Mouse (Mus musculus): Measurements from ENCODE around the gene Med7. TPM values are rescaled to one million over a fixed set of nuclear protein-coding genes. Genes with fewer than 3 reads are reported as not detected.
"Not testable (repeated sequence)": the region's sequence is repeated elsewhere in the genome, so short reads cannot be mapped to it uniquely, and the experiment has no call there.

The Med7 gene
- polyA plus RNA-seq, 1 experiment from 2014 or later, result 58.8 TPM

- WGBS, result 78% methylated on average over 1 of the region's 1 CpGs
- Histone ChIP-seq H3K9ac (ENCODE audit: low read depth, low read length) (no peak overlapping the region), H3K4me3 (ENCODE audit: low read depth, low read length) (no peak overlapping the region), H3K4me2 (ENCODE audit: low read length) (no peak overlapping the region), H3K27me3 (ENCODE audit: control insufficient read depth, insufficient read depth, low read depth, low read length) (no peaks in the 10 kb centered on the region), H3K36me3 (ENCODE audit: control insufficient read depth, insufficient read depth, low read length) (no peaks in the 10 kb centered on the region), H3K27ac (ENCODE audit: low read length) (no peak overlapping the region), H3K9me3 (replicated peaks; ENCODE audit: control insufficient read depth, low read length, poor library complexity, severe bottlenecking) (no peaks in the 10 kb centered on the region), H3K4me1 (ENCODE audit: control insufficient read depth, insufficient read depth, low read length) (no peaks in the 10 kb centered on the region)
- no peak for ATAC-seq
Measured at GRCm38 (mm10) chr11:46418438-46418837, 18.3 kb upstream of the Med7 start.

- Histone ChIP-seq H3K4me2 (ENCODE audit: low read length) (no peak overlapping the region), H3K9ac (ENCODE audit: low read depth, low read length) (no peak overlapping the region), H3K4me1 (ENCODE audit: control insufficient read depth, insufficient read depth, low read length) (no peaks in the 10 kb centered on the region), H3K4me3 (ENCODE audit: low read depth, low read length) (no peak overlapping the region), H3K9me3 (replicated peaks; ENCODE audit: control insufficient read depth, low read length, poor library complexity, severe bottlenecking) (no peaks in the 10 kb centered on the region), H3K27me3 (ENCODE audit: control insufficient read depth, insufficient read depth, low read depth, low read length) (no peaks in the 10 kb centered on the region), H3K36me3 (ENCODE audit: control insufficient read depth, insufficient read depth, low read length) (no peaks in the 10 kb centered on the region), H3K27ac (ENCODE audit: low read length) (no peak overlapping the region)
- WGBS, result 84% methylated on average over 5 of the region's 5 CpGs
- no peak for ATAC-seq
Measured at GRCm38 (mm10) chr11:46418860-46419259, 17.9 kb upstream of the Med7 start.

- H3K4me2 ChIP-seq (ENCODE audit: low read length), result no peak overlapping the region
- H3K27ac ChIP-seq (ENCODE audit: low read length), result no peak overlapping the region
- no peaks in the 10 kb centered on the region for H3K36me3 ChIP-seq (ENCODE audit: control insufficient read depth, insufficient read depth, low read length)
- H3K9ac ChIP-seq (ENCODE audit: low read depth, low read length), result no peak overlapping the region
- no peaks in the 10 kb centered on the region for H3K27me3 ChIP-seq (ENCODE audit: control insufficient read depth, insufficient read depth, low read depth, low read length)
- H3K4me1 ChIP-seq (ENCODE audit: control insufficient read depth, insufficient read depth, low read length), result no peaks in the 10 kb centered on the region
- ATAC-seq, result no peak
- no peaks in the 10 kb centered on the region for H3K9me3 ChIP-seq (replicated peaks; ENCODE audit: control insufficient read depth, low read length, poor library complexity, severe bottlenecking)
- H3K4me3 ChIP-seq (ENCODE audit: low read depth, low read length), result no peak overlapping the region
- WGBS, result 85% methylated on average over 8 of the region's 8 CpGs
Measured at GRCm38 (mm10) chr11:46421086-46421888, 15.4 kb upstream of the Med7 start.

GRCm38 (mm10) chr11:46428131-46428530, 8.6 kb upstream of the Med7 start:
- not testable (repeated sequence) for H3K27ac ChIP-seq (ENCODE audit: low read length); H3K27me3 ChIP-seq (ENCODE audit: control insufficient read depth, insufficient read depth, low read depth, low read length); H3K36me3 ChIP-seq (ENCODE audit: control insufficient read depth, insufficient read depth, low read length); H3K4me1 ChIP-seq (ENCODE audit: control insufficient read depth, insufficient read depth, low read length); H3K4me2 ChIP-seq (ENCODE audit: low read length); H3K9ac ChIP-seq (ENCODE audit: low read depth, low read length); H3K9me3 ChIP-seq (replicated peaks; ENCODE audit: control insufficient read depth, low read length, poor library complexity, severe bottlenecking); ATAC-seq; H3K4me3 ChIP-seq (ENCODE audit: low read depth, low read length)
- 36% methylated on average over 4 of the region's 4 CpGs for WGBS

GRCm38 (mm10) chr11:46430123-46430522, 6.6 kb upstream of the Med7 start:
- WGBS, result 91% methylated on average over 2 of the region's 2 CpGs
- Histone ChIP-seq H3K27me3 (ENCODE audit: control insufficient read depth, insufficient read depth, low read depth, low read length) (no peaks in the 10 kb centered on the region), H3K9me3 (replicated peaks; ENCODE audit: control insufficient read depth, low read length, poor library complexity, severe bottlenecking) (no peaks in the 10 kb centered on the region), H3K4me1 (ENCODE audit: control insufficient read depth, insufficient read depth, low read length) (no peaks in the 10 kb centered on the region), H3K4me3 (ENCODE audit: low read depth, low read length) (no peak overlapping the region), H3K36me3 (ENCODE audit: control insufficient read depth, insufficient read depth, low read length) (no peaks in the 10 kb centered on the region), H3K4me2 (ENCODE audit: low read length) (no peak overlapping the region), H3K27ac (ENCODE audit: low read length) (no peak overlapping the region), H3K9ac (ENCODE audit: low read depth, low read length) (no peak overlapping the region)
- ATAC-seq, result no peak

- no peak overlapping the region for H3K27ac ChIP-seq (ENCODE audit: low read length)
- H3K4me1 ChIP-seq (ENCODE audit: control insufficient read depth, insufficient read depth, low read length), result 0 out of 2 replicates have a peak, but pooled peaks cover 2% of the 10 kb centered on the region
- no peak overlapping the region for H3K4me3 ChIP-seq (ENCODE audit: low read depth, low read length)
- H3K4me2 ChIP-seq (ENCODE audit: low read length), result no peak overlapping the region
- H3K9me3 ChIP-seq (replicated peaks; ENCODE audit: control insufficient read depth, low read length, poor library complexity, severe bottlenecking), result no peaks in the 10 kb centered on the region
- H3K9ac ChIP-seq (ENCODE audit: low read depth, low read length), result no peak overlapping the region
- no peaks in the 10 kb centered on the region for H3K27me3 ChIP-seq (ENCODE audit: control insufficient read depth, insufficient read depth, low read depth, low read length)
- H3K36me3 ChIP-seq (ENCODE audit: control insufficient read depth, insufficient read depth, low read length), result no peaks in the 10 kb centered on the region
- WGBS, result 30% methylated on average over 3 of the region's 3 CpGs
- peak; percentile 96 for ATAC-seq
Measured at GRCm38 (mm10) chr11:46431129-46431528, 5.6 kb upstream of the Med7 start.

GRCm38 (mm10) chr11:46435363-46435762, 1.4 kb upstream of the Med7 start:
- no peak for ATAC-seq
- Histone ChIP-seq H3K27me3 (ENCODE audit: control insufficient read depth, insufficient read depth, low read depth, low read length) (no peaks in the 10 kb centered on the region), H3K9ac (ENCODE audit: low read depth, low read length) (no peak overlapping the region), H3K4me1 (ENCODE audit: control insufficient read depth, insufficient read depth, low read length) (peaks cover 9% of the 10 kb centered on the region), H3K4me2 (ENCODE audit: low read length) (no peak overlapping the region), H3K4me3 (ENCODE audit: low read depth, low read length) (no peak overlapping the region), H3K27ac (ENCODE audit: low read length) (no peak overlapping the region), H3K9me3 (replicated peaks; ENCODE audit: control insufficient read depth, low read length, poor library complexity, severe bottlenecking) (no peaks in the 10 kb centered on the region), H3K36me3 (ENCODE audit: control insufficient read depth, insufficient read depth, low read length) (no peaks in the 10 kb centered on the region)

- Histone ChIP-seq H3K4me1 (ENCODE audit: control insufficient read depth, insufficient read depth, low read length) (peaks cover 9% of the 10 kb centered on the region), H3K27ac (ENCODE audit: low read length) (peak overlapping the region; percentile 85), H3K4me3 (ENCODE audit: low read depth, low read length) (peak overlapping the region; percentile 91), H3K36me3 (ENCODE audit: control insufficient read depth, insufficient read depth, low read length) (peaks cover 3% of the 10 kb centered on the region; the same call in 1 of the 2 replicates), H3K9me3 (replicated peaks; ENCODE audit: control insufficient read depth, low read length, poor library complexity, severe bottlenecking) (no peaks in the 10 kb centered on the region), H3K9ac (ENCODE audit: low read depth, low read length) (peak overlapping the region; percentile 85), H3K4me2 (ENCODE audit: low read length) (peak overlapping the region; percentile 96), H3K27me3 (ENCODE audit: control insufficient read depth, insufficient read depth, low read depth, low read length) (no peaks in the 10 kb centered on the region)
- 2% methylated on average over 23 of the region's 23 CpGs for WGBS
- ATAC-seq, result peak; percentile 9
Measured at GRCm38 (mm10) chr11:46437459-46438000, 805 bp downstream of the Med7 start.

- no peak overlapping the region for H3K4me2 ChIP-seq (ENCODE audit: low read length)
- ATAC-seq, result no peak
- H3K27ac ChIP-seq (ENCODE audit: low read length), result no peak overlapping the region
- no peaks in the 10 kb centered on the region for H3K27me3 ChIP-seq (ENCODE audit: control insufficient read depth, insufficient read depth, low read depth, low read length)
- WGBS, result 96% methylated on average over 5 of the region's 5 CpGs
- no peaks in the 10 kb centered on the region for H3K9me3 ChIP-seq (replicated peaks; ENCODE audit: control insufficient read depth, low read length, poor library complexity, severe bottlenecking)
- H3K4me3 ChIP-seq (ENCODE audit: low read depth, low read length), result no peak overlapping the region
- peaks cover 9% of the 10 kb centered on the region for H3K4me1 ChIP-seq (ENCODE audit: control insufficient read depth, insufficient read depth, low read length)
- no peak overlapping the region for H3K9ac ChIP-seq (ENCODE audit: low read depth, low read length)
- H3K36me3 ChIP-seq (ENCODE audit: control insufficient read depth, insufficient read depth, low read length), result peaks cover 5% of the 10 kb centered on the region; the same call in 1 of the 2 replicates
Measured at GRCm38 (mm10) chr11:46439005-46439543, 2.3 kb downstream of the Med7 start.

All from midbrain, embryonic 16.5 days (tissue).